Mouse (Mus musculus): ENCODE measurements around the gene Bcl2l13. TPM values are rescaled to one million over a fixed set of nuclear protein-coding genes. Genes with fewer than 3 reads are reported as not detected.

Bcl2l13 gene
- polyA plus RNA-seq, 1 experiment: 32.8 TPM

DNA sequence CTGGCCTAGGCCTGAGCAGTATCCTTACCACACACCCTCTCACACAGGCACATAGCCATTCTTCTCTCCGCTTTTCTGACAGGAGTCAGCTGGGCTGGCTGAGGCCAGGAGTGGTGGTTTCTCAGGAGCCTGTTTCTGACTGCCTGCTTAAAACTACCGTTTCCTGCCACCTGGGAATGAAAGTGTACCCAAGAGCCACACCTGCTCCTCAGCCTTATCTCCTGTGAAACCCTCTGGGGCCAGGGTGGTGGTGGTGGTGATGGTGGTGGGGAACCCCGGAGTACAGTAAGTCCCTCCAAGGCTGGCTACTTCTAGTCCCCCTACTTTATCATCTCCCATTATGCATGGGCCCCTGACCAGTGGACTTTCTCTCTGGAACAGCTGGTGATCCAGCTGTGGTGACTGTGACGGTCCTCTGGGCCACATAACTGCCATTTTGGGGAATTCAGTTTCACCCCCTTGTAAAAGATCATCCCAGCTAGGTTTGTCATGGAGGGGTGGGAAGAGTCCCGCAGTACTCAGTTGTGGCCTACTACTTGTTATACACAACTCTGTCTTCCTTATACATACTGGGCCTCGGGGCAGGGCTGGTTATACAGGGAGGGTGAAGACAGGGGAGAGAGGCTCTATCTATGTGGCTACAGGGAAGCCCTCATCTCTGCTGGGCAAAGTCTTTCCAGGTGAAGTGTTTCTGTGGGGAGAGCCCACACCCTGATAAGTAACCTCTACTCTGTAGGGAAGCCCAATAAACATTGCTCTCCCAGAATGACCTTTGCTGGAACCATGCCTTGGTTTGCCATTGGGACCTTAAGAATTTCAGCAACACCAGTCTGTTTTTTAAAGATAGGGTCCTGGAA lies 94.7 kb downstream of the Bcl2l13 start:
- no peak overlapping the region for H3ac ChIP-seq (ENCODE audit: control insufficient read depth, insufficient read length)
- H3K4me3 ChIP-seq: no peak overlapping the region
- H3K27me3 ChIP-seq (ENCODE audit: control insufficient read depth, insufficient read depth, insufficient read length): no peaks in the 10 kb centered on the region
- TF ChIP-seq USF1 (IDR thresholded peaks at IDR 0.05; ENCODE audit: low read depth) (no peak), MYOG (IDR thresholded peaks at IDR 0.05; ENCODE audit: control insufficient read depth in 1 of 3, insufficient read depth in 1 of 3, insufficient read length in 2 of 3, low read depth in 2 of 3) (no peak), POLR2AphosphoS2 (IDR thresholded peaks at IDR 0.05; ENCODE audit: insufficient read length, low read depth) (no peak), CEBPB (IDR thresholded peaks at IDR 0.05; ENCODE audit: insufficient read depth, poor library complexity, severe bottlenecking) (no peak), MAX (IDR thresholded peaks at IDR 0.05; ENCODE audit: low read depth) (no peak), MYOD1 (IDR thresholded peaks at IDR 0.05; ENCODE audit: control insufficient read depth in 1 of 3, insufficient read length in 2 of 3, low read depth in 2 of 3) (no peak)
- no peak overlapping the region for H3K4me2 ChIP-seq (ENCODE audit: low read depth)
- H3K79me2 ChIP-seq (ENCODE audit: control insufficient read depth, insufficient read depth): no peaks in the 10 kb centered on the region
- peaks cover 4% of the 10 kb centered on the region for H3K36me3 ChIP-seq (ENCODE audit: control insufficient read depth, insufficient read depth)

GRCm38 (mm10) chr6:120932597-120932996 lies 96.6 kb downstream of the Bcl2l13 start:
- Histone ChIP-seq H3K4me3 (no peak overlapping the region), H3K4me2 (ENCODE audit: low read depth) (no peak overlapping the region), H3K36me3 (ENCODE audit: control insufficient read depth, insufficient read depth) (peaks cover 4% of the 10 kb centered on the region), H3K79me2 (ENCODE audit: control insufficient read depth, insufficient read depth) (no peaks in the 10 kb centered on the region), H3ac (ENCODE audit: control insufficient read depth, insufficient read length) (no peak overlapping the region), H3K27me3 (ENCODE audit: control insufficient read depth, insufficient read depth, insufficient read length) (no peaks in the 10 kb centered on the region)
- TF ChIP-seq REST (IDR thresholded peaks at IDR 0.05; ENCODE audit: insufficient read depth, insufficient read length) (no peak), TCF12 (IDR thresholded peaks at IDR 0.05; ENCODE audit: insufficient read depth, poor library complexity, severe bottlenecking) (no peak), CEBPB (IDR thresholded peaks at IDR 0.05; ENCODE audit: insufficient read depth, poor library complexity, severe bottlenecking) (no peak), MYOD1 (IDR thresholded peaks at IDR 0.05; ENCODE audit: control insufficient read depth in 1 of 3, insufficient read length in 2 of 3, low read depth in 2 of 3) (no peak), POLR2A (IDR thresholded peaks at IDR 0.05; ENCODE audit: insufficient read length, low read depth) (no peak), MAX (IDR thresholded peaks at IDR 0.05; ENCODE audit: low read depth) (no peak), SRF (IDR thresholded peaks at IDR 0.05; ENCODE audit: control insufficient read depth, insufficient read length, low read depth) (no peak), E2F4 (IDR thresholded peaks at IDR 0.05; ENCODE audit: insufficient read depth) (no peak), POLR2AphosphoS2 (IDR thresholded peaks at IDR 0.05; ENCODE audit: insufficient read length, low read depth) (no peak), USF1 (IDR thresholded peaks at IDR 0.05; ENCODE audit: low read depth) (no peak)

DNA sequence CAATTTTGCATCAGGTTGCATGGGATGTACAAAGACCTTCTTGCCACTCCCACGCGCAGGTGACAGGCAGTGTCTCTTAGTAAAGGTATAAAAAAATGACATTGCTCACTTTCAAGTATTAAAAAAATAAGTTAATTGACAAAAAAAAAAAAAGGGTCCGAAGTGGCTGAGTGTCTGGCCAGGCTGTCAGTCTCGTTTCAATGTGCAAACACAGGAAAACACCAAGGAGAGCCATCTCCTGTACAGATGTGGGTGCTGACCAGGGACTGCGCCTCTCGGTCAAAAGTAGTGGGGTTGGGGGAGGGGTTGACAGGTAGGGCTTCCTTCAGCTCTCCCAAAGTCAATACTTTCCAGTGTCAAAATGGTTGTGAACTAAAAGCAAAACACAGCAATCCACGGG lies 97.7 kb downstream of the Bcl2l13 start:
- Histone ChIP-seq H3K36me3 (ENCODE audit: control insufficient read depth, insufficient read depth) (peaks cover 4% of the 10 kb centered on the region), H3K27me3 (ENCODE audit: control insufficient read depth, insufficient read depth, insufficient read length) (no peaks in the 10 kb centered on the region), H3ac (ENCODE audit: control insufficient read depth, insufficient read length) (no peak overlapping the region), H3K4me3 (no peak overlapping the region), H3K79me2 (ENCODE audit: control insufficient read depth, insufficient read depth) (no peaks in the 10 kb centered on the region), H3K4me2 (ENCODE audit: low read depth) (no peak overlapping the region)
- TF ChIP-seq TCF3 (IDR thresholded peaks at IDR 0.05; ENCODE audit: insufficient read length, low read depth) (no peak), CEBPB (IDR thresholded peaks at IDR 0.05; ENCODE audit: insufficient read depth, poor library complexity, severe bottlenecking) (no peak), MYOG (IDR thresholded peaks at IDR 0.05; ENCODE audit: control insufficient read depth in 1 of 3, insufficient read depth in 1 of 3, insufficient read length in 2 of 3, low read depth in 2 of 3) (no peak), SRF (IDR thresholded peaks at IDR 0.05; ENCODE audit: control insufficient read depth, insufficient read length, low read depth) (no peak)

DNA sequence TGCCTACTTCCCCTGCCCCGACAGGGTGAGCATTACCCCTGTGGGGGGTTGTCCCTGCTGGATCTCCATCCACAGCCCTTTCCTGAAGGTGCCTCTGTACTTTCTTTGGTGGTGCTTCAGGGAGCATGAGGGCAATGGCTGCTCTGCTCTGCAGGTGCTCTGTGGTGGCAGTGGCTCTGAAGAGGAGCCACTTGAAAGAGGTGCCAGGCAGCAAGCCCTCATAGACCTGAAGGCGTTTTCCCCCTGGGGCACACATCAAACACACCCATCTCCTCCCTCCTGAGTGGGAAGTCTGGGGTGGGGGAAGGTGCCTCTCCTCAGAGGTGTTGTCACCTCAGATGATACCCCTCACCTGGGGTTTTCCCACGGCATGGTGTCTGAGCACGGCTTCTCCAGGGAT lies 98.2 kb downstream of the Bcl2l13 start:
- no peaks in the 10 kb centered on the region for H3K79me2 ChIP-seq (ENCODE audit: control insufficient read depth, insufficient read depth)
- H3K36me3 ChIP-seq (ENCODE audit: control insufficient read depth, insufficient read depth): peaks cover 4% of the 10 kb centered on the region
- TF ChIP-seq E2F4 (IDR thresholded peaks at IDR 0.05; ENCODE audit: insufficient read depth): no peak
- no peak for TF ChIP-seq USF1 (IDR thresholded peaks at IDR 0.05; ENCODE audit: low read depth)
- TF ChIP-seq MYOG (IDR thresholded peaks at IDR 0.05; ENCODE audit: control insufficient read depth in 1 of 3, insufficient read depth in 1 of 3, insufficient read length in 2 of 3, low read depth in 2 of 3): no peak
- no peak for TF ChIP-seq TCF12 (IDR thresholded peaks at IDR 0.05; ENCODE audit: insufficient read depth, poor library complexity, severe bottlenecking)
- TF ChIP-seq MAX (IDR thresholded peaks at IDR 0.05; ENCODE audit: low read depth): no peak
- no peak for TF ChIP-seq TCF3 (IDR thresholded peaks at IDR 0.05; ENCODE audit: insufficient read length, low read depth)
- no peak overlapping the region for H3ac ChIP-seq (ENCODE audit: control insufficient read depth, insufficient read length)
- H3K4me2 ChIP-seq (ENCODE audit: low read depth): no peak overlapping the region
- no peak overlapping the region for H3K4me3 ChIP-seq
- H3K27me3 ChIP-seq (ENCODE audit: control insufficient read depth, insufficient read depth, insufficient read length): no peaks in the 10 kb centered on the region

DNA sequence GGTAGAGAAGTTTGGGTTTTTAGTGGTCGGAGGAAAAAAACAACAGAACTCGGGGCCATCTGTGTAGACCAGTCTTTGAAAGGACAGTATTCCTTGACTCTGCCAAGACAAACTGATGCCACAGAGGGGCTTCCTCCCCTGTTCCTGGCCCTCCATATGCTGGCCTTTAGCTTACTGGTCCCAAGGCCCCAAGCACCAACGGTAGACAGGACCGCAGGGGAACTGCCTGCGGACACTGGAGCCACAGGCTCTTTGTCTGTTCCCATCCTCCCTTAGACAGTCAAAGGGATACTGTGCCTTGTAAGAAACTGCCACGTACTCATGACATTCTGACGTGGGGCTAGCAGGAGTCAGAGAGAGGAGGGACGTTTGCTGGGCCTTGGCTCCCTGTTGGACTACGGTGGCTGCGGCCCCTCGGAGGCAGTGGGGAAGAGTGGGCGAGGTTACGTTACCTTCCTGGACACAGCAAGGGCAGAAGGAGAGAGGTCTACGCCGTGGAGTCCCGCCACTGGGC lies 101.1 kb downstream of the Bcl2l13 start:
- Histone ChIP-seq H3K36me3 (ENCODE audit: control insufficient read depth, insufficient read depth) (peaks cover 4% of the 10 kb centered on the region), H3K27me3 (ENCODE audit: control insufficient read depth, insufficient read depth, insufficient read length) (no peaks in the 10 kb centered on the region), H3K4me3 (no peak overlapping the region), H3K4me2 (ENCODE audit: low read depth) (no peak overlapping the region), H3ac (ENCODE audit: control insufficient read depth, insufficient read length) (no peak overlapping the region), H3K79me2 (ENCODE audit: control insufficient read depth, insufficient read depth) (no peaks in the 10 kb centered on the region)
- no peak for TF ChIP-seq USF1 (IDR thresholded peaks at IDR 0.05; ENCODE audit: low read depth)
- TF ChIP-seq MAX (IDR thresholded peaks at IDR 0.05; ENCODE audit: low read depth): no peak
- no peak for TF ChIP-seq SRF (IDR thresholded peaks at IDR 0.05; ENCODE audit: control insufficient read depth, insufficient read length, low read depth)
- TF ChIP-seq CEBPB (IDR thresholded peaks at IDR 0.05; ENCODE audit: insufficient read depth, poor library complexity, severe bottlenecking): no peak
- no peak for TF ChIP-seq POLR2AphosphoS2 (IDR thresholded peaks at IDR 0.05; ENCODE audit: insufficient read length, low read depth)
- TF ChIP-seq E2F4 (IDR thresholded peaks at IDR 0.05; ENCODE audit: insufficient read depth): no peak
- TF ChIP-seq REST (IDR thresholded peaks at IDR 0.05; ENCODE audit: insufficient read depth, insufficient read length): no peak
- no peak for TF ChIP-seq TCF12 (IDR thresholded peaks at IDR 0.05; ENCODE audit: insufficient read depth, poor library complexity, severe bottlenecking)
- TF ChIP-seq MYOG (IDR thresholded peaks at IDR 0.05; ENCODE audit: control insufficient read depth in 1 of 3, insufficient read depth in 1 of 3, insufficient read length in 2 of 3, low read depth in 2 of 3): no peak
- TF ChIP-seq MYOD1 (IDR thresholded peaks at IDR 0.05; ENCODE audit: control insufficient read depth in 1 of 3, insufficient read length in 2 of 3, low read depth in 2 of 3): no peak
- TF ChIP-seq TCF3 (IDR thresholded peaks at IDR 0.05; ENCODE audit: insufficient read length, low read depth): no peak
- no peak for TF ChIP-seq POLR2A (IDR thresholded peaks at IDR 0.05; ENCODE audit: insufficient read length, low read depth)

Measured in myocyte (in vitro differentiated cells).